ENCODE assay signal across 8 mouse cellular contexts in the genomic region with DNA sequence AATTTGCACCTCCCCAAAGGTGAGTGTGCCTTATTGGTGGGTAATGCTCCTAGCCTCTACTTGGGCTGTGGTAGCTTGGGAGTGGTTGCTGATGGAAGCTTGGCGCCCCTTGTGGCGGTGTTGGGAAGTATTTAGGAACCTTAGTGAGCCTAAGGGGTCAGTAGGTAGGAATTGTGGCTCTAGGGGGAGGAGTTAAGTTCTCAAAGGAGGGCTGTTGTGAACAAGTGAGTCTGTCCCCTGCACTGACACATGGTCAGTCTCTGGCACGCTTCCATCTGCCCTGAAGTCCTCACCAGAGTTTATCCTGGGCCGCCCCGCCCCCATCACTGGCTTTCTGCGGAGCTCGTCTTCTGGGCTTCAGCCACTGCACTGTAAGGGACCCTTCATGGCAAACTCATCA.
DNase-seq lines count a peak whose midpoint lies in the region; ATAC-seq and TF ChIP-seq lines count a peak whose summit lies in the region.

No protein-coding gene starts in this region.

- H3K36me3 ChIP-seq in hindbrain, embryonic 11.5 days (ENCODE audit: control insufficient read depth, insufficient read depth, low read length): no peaks in the 10 kb centered on the region
- no peaks in the 10 kb centered on the region for H3K36me3 ChIP-seq in hindbrain, embryonic 14.5 days (replicated peaks; ENCODE audit: control insufficient read depth, insufficient read depth)
- no peaks in the 10 kb centered on the region for H3K36me3 ChIP-seq in kidney, postnatal 0 days (ENCODE audit: insufficient read depth, low read length)

- DNase-seq in hindbrain, embryonic 11.5 days (ENCODE audit: low spot score): peak; percentile 61
- no peak for DNase-seq in hindbrain, embryonic 14.5 days (ENCODE audit: low spot score)
- peak; percentile 38 for DNase-seq in WW6 (ENCODE audit: low read depth, low spot score)
- DNase-seq in embryo, embryonic 10 days (ENCODE audit: low spot score): peak; percentile 75
- peak; percentile 67 for DNase-seq in kidney, postnatal 0 days (ENCODE audit: low spot score)
- DNase-seq in retina, embryonic 14.5 days (ENCODE audit: low spot score): peak; percentile 68
- DNase-seq in spleen, adult 12 weeks (ENCODE audit: low spot score): no peak

- WGBS in hindbrain, embryonic 11.5 days: 30% methylated on average over 7 of the region's 7 CpGs
- WGBS in hindbrain, embryonic 14.5 days: 27% methylated on average over 7 of the region's 7 CpGs
- WGBS in kidney, postnatal 0 days: 20% methylated on average over 7 of the region's 7 CpGs

- no peak overlapping the region for H3K4me3 ChIP-seq in hindbrain, embryonic 11.5 days (ENCODE audit: low read depth, low read length)
- H3K4me3 ChIP-seq in hindbrain, embryonic 14.5 days (replicated peaks; ENCODE audit: low read length): no peak overlapping the region
- no peak overlapping the region for H3K4me3 ChIP-seq in kidney, postnatal 0 days (replicated peaks; ENCODE audit: low read depth, low read length)

- no peak overlapping the region for H3K27ac ChIP-seq in hindbrain, embryonic 11.5 days (ENCODE audit: low read depth, low read length)
- no peak overlapping the region for H3K27ac ChIP-seq in hindbrain, embryonic 14.5 days
- H3K27ac ChIP-seq in kidney, postnatal 0 days: no peak overlapping the region

- H3K27me3 ChIP-seq in hindbrain, embryonic 11.5 days (ENCODE audit: control insufficient read depth, insufficient read depth, low read length): no peaks in the 10 kb centered on the region
- H3K27me3 ChIP-seq in hindbrain, embryonic 14.5 days (ENCODE audit: control insufficient read depth, insufficient read depth, low read length): no peaks in the 10 kb centered on the region
- no peaks in the 10 kb centered on the region for H3K27me3 ChIP-seq in kidney, postnatal 0 days (ENCODE audit: insufficient read depth, low read length)

- H3K4me1 ChIP-seq in hindbrain, embryonic 11.5 days (replicated peaks; ENCODE audit: control insufficient read depth, insufficient read depth, low read length): no peaks in the 10 kb centered on the region
- no peaks in the 10 kb centered on the region for H3K4me1 ChIP-seq in hindbrain, embryonic 14.5 days (replicated peaks; ENCODE audit: control insufficient read depth, insufficient read depth, low read length)
- H3K4me1 ChIP-seq in kidney, postnatal 0 days (replicated peaks; ENCODE audit: insufficient read depth, low read length): no peaks in the 10 kb centered on the region

- H3K4me2 ChIP-seq in hindbrain, embryonic 11.5 days (replicated peaks; ENCODE audit: low read depth, low read length): no peak overlapping the region
- no peak overlapping the region for H3K4me2 ChIP-seq in hindbrain, embryonic 14.5 days (replicated peaks)
- no peak overlapping the region for H3K4me2 ChIP-seq in kidney, postnatal 0 days (ENCODE audit: low read length)

- 0 out of 2 replicates have a peak, but pooled peaks have one; percentile 7 for ATAC-seq in hindbrain, embryonic 11.5 days (ENCODE audit: low FRiP score)
- no peak for ATAC-seq in hindbrain, embryonic 14.5 days (ENCODE audit: low FRiP score)
- peak; percentile 74 for ATAC-seq in kidney, postnatal 0 days (replicated peaks; ENCODE audit: low FRiP score, low read depth)
- ATAC-seq in erythroid progenitor cell, adult 5-6 weeks (replicated peaks; ENCODE audit: low FRiP score, poor library complexity, severe bottlenecking): no peak

- no peak overlapping the region for H3K9ac ChIP-seq in hindbrain, embryonic 11.5 days (ENCODE audit: low read depth, low read length)
- H3K9ac ChIP-seq in hindbrain, embryonic 14.5 days: no peak overlapping the region
- no peak overlapping the region for H3K9ac ChIP-seq in kidney, postnatal 0 days (ENCODE audit: low read depth, low read length)

- no peaks in the 10 kb centered on the region for H3K9me3 ChIP-seq in hindbrain, embryonic 11.5 days (ENCODE audit: control insufficient read depth, low read length)
- no peaks in the 10 kb centered on the region for H3K9me3 ChIP-seq in hindbrain, embryonic 14.5 days (ENCODE audit: control insufficient read depth, low read length)
- H3K9me3 ChIP-seq in kidney, postnatal 0 days (replicated peaks; ENCODE audit: low read length): no peaks in the 10 kb centered on the region

- TF ChIP-seq CTCF in kidney, postnatal 0 days (IDR thresholded peaks at IDR 0.05; ENCODE audit: low read depth): peak; percentile 72

Comparison
In these comparisons a context has a peak if more than half of its experiments do, and no peak if none do; other contexts are left out.
1. ATAC-seq: peak in hindbrain, embryonic 11.5 days (single experiment) and kidney, postnatal 0 days (single experiment); none in hindbrain, embryonic 14.5 days (single experiment) and erythroid progenitor cell, adult 5-6 weeks (single experiment).
2. DNase-seq: peak in hindbrain, embryonic 11.5 days (single experiment), WW6 (single experiment), embryo, embryonic 10 days (single experiment), kidney, postnatal 0 days (single experiment) and retina, embryonic 14.5 days (single experiment); none in hindbrain, embryonic 14.5 days (single experiment) and spleen, adult 12 weeks (single experiment).